Mouse (Mus musculus): ENCODE measurements around the gene Aplf.

DNA sequence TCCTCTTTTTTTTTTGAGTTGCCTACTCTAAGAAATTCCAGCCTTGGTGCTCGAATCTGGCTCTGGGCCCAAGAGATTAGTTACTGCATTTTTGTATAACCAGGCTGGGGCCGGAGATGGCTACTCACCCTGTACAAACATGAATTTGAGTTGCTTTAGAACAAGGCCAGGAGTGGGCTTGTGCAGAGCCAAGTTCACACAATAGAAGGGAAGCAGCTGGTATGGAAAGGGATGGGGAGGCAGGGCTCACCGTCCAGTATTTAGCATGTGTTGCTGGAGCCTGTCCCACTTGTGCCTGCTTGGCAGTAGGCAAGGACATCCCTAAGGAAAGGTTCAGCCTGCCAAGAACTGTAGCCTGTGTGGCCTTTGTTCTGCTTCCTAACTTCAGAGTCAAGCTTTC lies 50.7 kb downstream of the Aplf start:
- TF ChIP-seq CTCF (IDR thresholded peaks at IDR 0.05; ENCODE audit: low read depth, low read length): no peak
- no peak for TF ChIP-seq POLR2A (IDR thresholded peaks at IDR 0.05; ENCODE audit: borderline replicate concordance, low read depth, low read length)
